Mouse (Mus musculus) megakaryocyte progenitor cell, adult 5-6 weeks (primary cell): ENCODE results near the gene Atp6ap1l. TPM values are rescaled to one million over a fixed set of nuclear protein-coding genes. Genes with fewer than 3 reads are reported as not detected.
A peak's percentile ranks its signal among the peaks of the same experiment; 100 is the strongest.

Source experiments
- ATAC-seq: replicated peaks from 2 replicates; pipeline ENCODE4 v1.8.0; 2016; ENCODE audit warnings: mild to moderate bottlenecking, moderate TSS enrichment, inconsistent platforms; ENCODE audit not compliant: poor library complexity
- total RNA-seq, 2 experiments: library from RNA; stranded (forward) in 1 of 2; stranded (reverse) in 1 of 2; fragments of 157-497, 149-512 nt in 1 of 2; fragments of 200-1000 nt in 1 of 2; gene quantifications; 2 replicates each; pipeline versions ENCODE4 v1.2.3 to v1.2.4; 2015 to 2017

The Atp6ap1l gene
- total RNA-seq, 2 experiments from 2014 or later: not detected

DNA sequence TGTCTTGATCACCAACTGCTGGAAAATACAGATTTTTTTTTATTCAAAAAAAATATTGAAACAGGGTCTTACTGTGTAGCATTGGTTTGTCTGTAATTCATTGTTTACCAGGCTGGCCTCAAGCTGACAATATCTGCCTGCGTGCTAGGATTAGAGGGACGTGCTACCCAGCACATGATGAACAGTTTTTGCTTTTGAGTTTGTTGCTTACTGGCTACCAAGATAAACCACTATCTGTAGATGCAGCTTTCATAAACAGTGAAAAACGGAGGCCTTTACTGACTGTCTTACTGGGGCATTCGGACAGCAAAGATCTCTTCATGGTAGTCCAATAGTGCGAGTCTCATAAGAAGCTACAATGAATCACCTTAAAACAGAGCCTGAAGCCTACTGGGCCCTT is 15.0 kb downstream of the Atp6ap1l start:
- ATAC-seq: peak; percentile 56

DNA sequence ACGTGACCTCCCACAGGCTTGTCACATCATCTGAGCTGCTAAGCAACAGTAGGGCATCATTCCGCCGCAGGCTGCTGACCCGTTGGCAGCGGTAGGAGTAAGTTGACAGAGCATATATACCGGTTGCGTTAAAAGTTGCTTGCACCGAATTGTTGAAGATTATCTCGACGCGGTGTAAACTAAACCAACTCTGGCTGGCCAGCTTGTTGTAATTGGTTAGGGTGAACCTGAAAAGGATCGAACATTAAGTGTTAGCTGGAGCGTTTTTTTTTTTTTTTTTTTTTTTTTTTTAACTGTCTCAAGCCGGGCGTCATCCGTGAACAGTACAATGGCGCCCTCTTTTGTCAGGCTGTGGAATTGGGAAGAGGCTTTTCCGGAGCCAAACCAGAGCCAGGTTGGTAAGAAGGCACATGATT is 18.6 kb downstream of the Atp6ap1l start:
- peak; percentile 81 for ATAC-seq

DNA sequence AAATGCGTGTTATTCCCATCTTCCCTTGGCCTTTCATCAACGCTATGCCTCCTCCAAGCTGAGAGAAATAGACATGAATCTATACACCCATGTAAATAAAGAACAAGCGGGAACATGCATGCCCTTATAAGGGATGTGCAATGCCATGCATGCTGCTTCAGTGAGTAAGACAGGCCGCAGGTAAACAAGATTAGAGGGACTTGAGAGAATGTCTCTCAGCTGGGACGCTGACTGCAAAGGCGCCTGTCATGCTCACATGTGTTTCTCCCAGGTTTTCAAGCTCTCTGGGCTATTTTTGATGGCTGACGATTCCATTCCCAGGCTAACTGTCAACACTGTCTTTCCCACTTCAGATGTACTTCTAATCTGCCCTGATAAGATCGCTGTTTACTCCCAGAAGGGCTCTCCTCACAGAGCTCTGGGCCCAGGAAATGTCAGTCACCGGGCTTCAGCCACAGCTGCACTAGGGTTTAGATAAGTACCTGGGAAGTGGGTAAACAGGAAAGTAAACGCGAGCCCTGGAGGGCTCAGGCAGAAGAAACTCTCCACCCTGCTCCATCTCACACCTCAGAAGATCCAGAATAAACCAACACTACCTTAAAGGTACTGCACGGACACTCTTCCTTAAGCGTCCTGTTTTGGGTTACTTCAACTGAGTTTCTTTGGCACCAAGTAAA is 19.2 kb downstream of the Atp6ap1l start:
- ATAC-seq: peak; percentile 22

DNA sequence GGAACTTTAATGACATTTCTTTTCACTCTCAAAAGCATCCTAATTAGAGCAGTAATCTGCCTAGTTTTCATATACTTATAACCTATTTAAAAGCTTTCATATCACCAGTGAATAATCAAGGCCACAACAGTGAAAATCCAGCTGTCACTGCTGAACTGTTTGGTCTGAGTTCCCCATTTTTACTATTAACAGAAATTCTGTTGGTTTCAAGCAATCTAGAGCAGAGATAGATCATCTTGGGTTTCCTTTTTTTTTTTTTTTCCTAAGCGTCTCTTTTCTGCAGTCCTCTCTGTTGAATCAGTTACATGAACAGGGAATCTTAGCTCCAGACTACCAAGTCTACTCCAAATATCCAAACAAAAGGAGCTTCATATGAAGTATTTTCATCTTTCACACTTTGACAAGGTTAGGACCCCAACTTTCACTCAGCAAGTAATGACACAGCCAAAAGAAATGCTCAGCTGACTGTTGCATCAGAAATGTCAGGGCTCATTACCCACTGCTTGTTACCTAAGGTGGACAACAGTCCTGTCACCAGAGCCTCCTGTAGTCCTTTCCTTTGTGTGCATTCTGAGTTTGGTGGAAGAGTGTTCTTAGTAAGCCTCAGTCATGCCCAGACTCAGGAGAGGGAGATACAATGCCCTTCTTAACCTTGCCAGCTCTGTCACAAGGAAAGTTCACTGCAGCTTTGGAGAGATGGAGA is 23.3 kb downstream of the Atp6ap1l start:
- no peak for ATAC-seq

DNA sequence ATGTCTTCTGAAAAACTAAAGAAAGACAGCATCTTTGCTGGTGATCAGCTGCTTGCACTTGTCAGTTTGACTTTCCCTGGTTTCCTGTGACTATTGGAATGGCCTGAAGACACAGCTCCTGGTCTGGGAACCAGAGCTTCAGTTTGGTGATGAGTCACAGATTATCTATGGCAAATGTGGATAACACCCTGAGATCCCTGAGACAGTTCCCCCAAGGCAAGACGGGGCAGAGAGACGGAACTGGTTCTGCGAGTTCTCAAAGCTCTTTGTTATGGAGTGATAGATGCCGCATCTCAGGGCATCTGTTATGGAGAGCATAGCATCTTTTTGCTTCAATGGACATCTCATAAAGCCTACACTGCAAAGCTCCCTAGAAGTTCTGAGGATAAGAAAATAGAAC is 33.6 kb downstream of the Atp6ap1l start:
- no peak for ATAC-seq

DNA sequence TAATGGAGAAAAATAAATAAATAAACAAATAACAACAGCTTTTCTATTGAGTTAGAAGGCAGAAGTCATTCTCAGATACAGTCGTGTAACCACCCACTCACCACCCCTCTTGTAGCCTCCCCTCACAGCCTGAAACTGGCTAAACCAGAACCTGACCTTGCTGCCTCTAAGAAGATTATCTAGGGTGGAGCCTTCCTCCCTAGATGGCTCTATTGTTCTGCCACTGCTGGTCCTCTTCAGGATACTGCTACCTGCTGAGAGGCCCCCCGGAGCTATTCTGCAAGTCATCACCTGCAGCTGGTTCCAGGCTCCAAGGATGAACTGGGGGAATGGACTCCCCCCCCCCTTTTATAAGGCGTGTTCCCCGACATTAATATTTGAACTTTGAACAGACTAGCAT is 36.0 kb downstream of the Atp6ap1l start:
- no peak for ATAC-seq

DNA sequence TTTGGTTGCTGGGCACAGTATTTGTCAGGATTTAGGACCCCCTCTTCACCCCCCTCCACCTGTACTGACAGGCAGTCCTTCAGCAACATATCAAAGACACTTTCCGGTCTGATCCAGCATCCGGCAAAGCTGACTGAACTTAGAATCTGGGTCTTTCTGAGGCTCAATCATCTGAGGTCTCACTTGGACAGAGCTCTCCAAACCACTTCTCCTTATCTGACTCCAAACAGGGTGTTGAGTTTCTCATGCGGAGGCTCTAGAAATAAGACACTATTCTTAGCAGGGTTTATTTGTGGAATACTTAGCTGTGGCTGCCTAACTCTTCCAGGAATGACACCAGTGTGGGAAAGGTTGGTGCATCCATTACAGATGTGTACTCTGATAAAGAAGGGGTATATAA is 43.0 kb downstream of the Atp6ap1l start:
- ATAC-seq: no peak

DNA sequence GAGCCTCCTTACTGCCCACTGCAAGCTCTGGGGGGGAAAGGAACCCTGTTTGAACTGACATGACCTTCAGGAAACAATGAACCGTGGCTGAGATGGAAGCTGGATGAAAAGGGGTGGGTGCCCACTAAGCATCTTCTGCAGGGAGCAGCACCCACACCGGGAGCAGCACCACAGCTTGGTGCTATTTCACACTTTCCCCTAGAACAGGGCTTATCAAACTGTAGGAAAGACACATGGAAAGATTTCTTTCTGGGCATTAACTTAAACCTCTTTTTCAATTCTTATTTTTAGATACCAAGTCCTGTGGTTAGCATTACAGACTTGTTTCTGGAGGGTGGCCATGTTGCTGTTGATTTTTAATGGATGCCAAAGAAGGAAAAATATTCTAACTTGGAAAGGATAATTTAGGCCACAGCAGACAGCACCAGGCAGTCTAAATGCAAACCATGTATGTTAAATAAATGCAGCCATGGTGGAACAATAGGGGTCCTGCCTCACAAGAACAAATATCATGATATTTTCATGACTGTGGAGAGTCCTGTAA is 44.2 kb downstream of the Atp6ap1l start:
- ATAC-seq: no peak

DNA sequence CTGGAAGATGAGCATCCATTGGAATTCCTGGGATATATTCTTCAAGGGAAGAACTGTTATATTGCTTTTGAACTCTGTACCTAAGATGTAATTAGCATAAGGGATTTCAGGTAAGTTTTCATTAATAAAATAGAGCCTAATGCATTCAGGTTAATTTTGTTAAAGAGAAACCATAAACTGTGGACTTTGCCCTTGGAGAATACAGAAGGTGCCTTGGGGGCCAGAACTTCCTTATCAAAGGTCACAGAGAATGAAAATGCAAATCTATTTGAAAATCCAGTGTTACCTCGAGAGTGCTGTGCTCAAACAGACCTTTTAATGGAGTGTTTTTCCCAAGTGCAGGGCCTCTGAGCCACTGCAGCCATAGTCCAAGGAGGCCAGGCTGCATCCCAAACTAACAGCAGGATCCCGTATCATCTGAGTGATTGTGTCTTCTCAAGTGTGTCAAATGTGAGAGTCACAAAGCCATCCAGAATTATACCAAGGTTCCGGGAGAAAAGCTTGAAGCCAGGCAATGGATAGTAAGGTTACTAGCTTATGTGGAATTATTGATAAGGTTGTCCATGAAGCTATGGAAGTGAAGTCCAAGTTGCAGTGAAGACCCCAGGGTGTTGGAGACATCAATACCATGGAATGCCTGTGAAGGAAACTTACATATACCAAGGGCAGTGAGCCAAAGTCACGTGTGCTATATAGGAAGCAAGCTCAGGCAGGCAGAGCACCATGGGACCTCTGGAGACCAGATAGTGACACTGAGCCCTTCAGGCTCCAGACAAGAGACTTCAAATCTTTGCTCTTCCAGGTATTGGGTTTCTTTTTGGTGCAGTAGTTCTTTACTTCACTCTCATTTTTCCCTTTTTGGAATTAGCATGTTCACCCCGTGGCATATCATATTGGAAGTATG is 52.2 kb downstream of the Atp6ap1l start:
- ATAC-seq: no peak

DNA sequence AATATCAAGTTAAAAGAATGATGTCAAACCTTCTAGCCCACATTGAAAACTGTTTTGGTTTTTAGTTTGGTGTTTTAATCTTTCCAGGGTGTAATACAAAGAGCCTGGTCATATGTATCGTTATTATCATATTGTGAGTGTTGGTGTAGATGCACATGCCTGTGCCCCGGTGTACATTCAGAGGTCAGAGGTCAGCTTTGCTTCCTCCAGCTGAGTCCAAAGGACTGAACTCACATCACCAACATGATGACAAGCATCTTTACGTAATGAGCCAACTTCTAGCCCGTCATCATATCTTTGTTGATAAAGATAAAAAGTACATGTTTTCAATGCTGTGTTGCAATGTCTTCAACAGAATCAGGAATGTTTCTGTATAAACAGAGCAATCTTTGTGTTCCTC is 53.4 kb downstream of the Atp6ap1l start:
- ATAC-seq: no peak

DNA sequence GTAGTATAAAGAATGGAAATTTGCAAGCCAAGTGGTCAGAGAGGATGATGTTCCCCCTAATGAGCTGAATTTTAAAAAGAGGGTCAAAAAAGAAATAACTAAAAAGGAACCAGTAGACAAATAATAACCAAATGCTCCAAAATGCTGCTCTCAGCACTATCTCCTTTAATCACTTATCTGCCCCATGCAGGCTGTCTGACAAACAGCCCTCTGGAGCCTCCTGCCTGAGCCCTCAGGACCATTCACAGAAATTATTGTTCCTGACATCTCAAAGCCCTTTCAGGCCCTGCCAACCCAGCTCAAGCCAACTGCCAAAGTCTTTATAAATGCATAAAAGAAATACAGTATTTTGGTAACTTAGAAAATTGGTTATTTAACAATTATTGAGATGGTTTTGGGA is 61.0 kb downstream of the Atp6ap1l start:
- ATAC-seq: peak; percentile 71

DNA sequence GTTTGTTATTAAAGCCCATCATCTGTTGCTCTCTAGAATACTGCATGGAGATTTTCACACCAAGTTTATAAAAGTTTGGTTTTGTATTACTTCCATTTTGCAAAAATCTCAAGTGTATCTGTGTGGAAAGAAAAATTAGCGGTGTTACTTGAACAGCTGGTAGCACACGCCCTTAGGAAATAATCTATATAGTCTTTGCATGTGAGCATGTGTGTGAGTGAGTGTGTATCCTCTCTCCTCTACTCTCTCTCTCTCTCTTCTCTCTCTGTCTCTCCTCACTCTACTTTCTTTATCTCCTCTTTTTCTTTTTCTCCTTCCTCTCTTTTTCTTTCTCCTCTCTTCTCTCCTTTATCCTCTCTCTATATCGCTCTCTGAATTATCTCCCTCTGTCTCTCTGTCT is 61.7 kb downstream of the Atp6ap1l start:
- ATAC-seq: no peak

DNA sequence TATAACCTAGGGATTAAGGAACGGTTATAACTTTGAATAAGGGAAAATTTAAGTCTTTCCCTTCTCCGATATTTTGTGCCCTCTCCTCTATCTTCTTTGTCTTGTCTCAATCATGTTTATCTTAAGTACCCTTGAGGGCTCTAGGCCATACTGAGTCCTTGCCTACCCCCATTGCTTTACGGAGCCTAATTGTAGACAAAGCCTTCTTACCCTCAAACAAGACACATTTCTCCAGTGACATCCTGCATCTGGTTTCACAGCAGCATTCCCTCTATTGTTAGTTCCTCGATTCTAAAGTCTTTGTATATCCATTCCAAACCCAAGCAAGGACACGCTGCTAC is 64.0 kb downstream of the Atp6ap1l start:
- ATAC-seq: peak; percentile 5; the same call in 1 of the 2 replicates

DNA sequence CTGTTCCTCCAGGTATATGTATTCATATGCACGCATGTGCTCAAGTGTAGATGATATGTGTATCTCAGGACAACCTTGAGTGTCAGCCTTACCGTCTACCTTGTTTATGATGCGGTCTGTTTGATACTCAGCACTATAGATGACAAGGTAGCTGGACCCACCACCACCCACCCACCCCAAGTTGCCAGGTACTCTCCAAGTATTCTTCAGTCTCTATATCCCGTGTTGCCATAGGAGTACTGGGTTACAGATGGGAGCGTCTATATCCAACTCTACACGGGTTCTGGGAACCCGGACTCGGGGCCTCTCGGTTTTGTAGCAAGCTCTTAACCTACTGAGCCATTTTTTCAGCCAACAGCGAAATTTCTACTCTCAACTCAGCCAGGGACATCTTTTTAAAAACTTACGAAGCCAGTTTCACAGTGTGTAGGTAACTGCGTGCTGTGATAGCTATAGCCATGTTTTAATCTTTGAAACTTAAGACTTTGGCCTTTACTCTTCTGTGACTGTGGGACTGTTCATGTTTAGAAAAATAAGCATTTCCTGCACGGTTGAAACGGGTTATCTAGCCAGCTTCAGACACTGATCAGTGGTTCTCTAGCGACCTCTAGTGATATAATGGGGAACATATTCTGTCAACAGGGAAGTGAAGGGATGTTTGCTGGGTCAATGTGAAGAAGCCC is 64.5 kb downstream of the Atp6ap1l start:
- peak; percentile 92 for ATAC-seq

DNA sequence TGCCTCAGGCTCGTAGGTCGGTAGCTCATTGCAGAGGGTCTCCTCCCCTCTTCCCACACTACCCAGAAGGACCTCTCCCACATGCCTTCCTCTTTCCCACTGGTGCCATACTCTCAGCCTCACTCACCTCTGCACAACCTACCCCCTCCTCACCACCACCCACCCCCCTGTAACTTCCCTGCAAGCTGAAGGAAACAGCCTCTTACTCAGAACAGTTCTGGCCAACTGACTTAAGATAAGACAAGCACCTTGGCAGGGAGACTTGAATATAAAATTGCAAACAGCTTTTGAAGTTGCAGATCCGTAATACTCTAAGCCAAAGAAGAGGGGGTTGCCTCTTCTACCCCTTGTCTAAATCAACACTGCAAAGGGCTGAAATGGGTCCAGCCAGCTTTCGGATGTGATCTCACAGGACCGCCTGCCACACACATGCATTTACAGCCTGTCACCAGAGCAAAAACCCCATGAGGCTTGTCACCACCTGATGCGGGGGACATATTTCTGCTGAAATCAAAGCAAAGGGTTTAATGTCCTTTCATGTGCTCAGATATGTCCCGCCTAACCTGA is 71.4 kb downstream of the Atp6ap1l start:
- no peak for ATAC-seq

Other genes starting within 250 kb of the Atp6ap1l start
- 2,184 and 2,282 TPM in 2 replicates for gene Rps23, start 17.6 kb upstream of the Atp6ap1l start, total RNA-seq (2015)
- gene Rps23, start 17.6 kb upstream of the Atp6ap1l start, total RNA-seq (2017): 1,741 and 2,365 TPM in 2 replicates